Mouse (Mus musculus) spleen, adult 2 months (tissue): ENCODE results near the gene Ubl5.

ENCODE experiments used
- CTCF ChIP-seq: fragments of 200-500 bp; IDR thresholded peaks from 2 replicates; pipeline ENCODE4 v1.5.1; 2011; ENCODE audit warnings: mild to moderate bottlenecking, inconsistent platforms; ENCODE audit not compliant: insufficient read depth, insufficient read length, insufficient replicate concordance; ENCODE audit errors: extremely low read depth
- POLR2A ChIP-seq: fragments of 200-500 bp; IDR thresholded peaks from 2 replicates; pipeline ENCODE4 v1.6.1; 2011; ENCODE audit warnings: low read depth, low read length, inconsistent platforms

GRCm38 (mm10) chr9:20636790-20637189 is 5.9 kb upstream of the Ubl5 start:
- no peak for TF ChIP-seq CTCF
- TF ChIP-seq POLR2A: no peak
